Mouse (Mus musculus) retina, postnatal 7 days (tissue): ENCODE data around the gene Pcsk1.

Source experiments
- DNase-seq: peaks from one replicate; pipeline ENCODE4 v3.0.0-alpha.2; 2012; ENCODE audit warnings: low read depth, low spot score

Pcsk1 gene

GRCm38 (mm10) chr13:75089721-75090410 lies at the start of gene Pcsk1:
Gene Pcsk1 (plus strand): TSS chr13:75089826.
- no peak for DNase-seq

- DNase-seq: no peak
Measured at GRCm38 (mm10) chr13:75058818-75059217, 30.8 kb upstream of the Pcsk1 start.

- no peak for DNase-seq
Measured at GRCm38 (mm10) chr13:75063947-75064346, 25.7 kb upstream of the Pcsk1 start.

- no peak for DNase-seq
Measured at GRCm38 (mm10) chr13:75088597-75088996, 1.0 kb upstream of the Pcsk1 start.

- DNase-seq: no peak
Measured at GRCm38 (mm10) chr13:75090411-75090779, 769 bp downstream of the Pcsk1 start.

- no peak for DNase-seq
Measured at GRCm38 (mm10) chr13:75091071-75091470, 1.4 kb downstream of the Pcsk1 start.

- no peak for DNase-seq
Measured at GRCm38 (mm10) chr13:75095487-75095886, 5.9 kb downstream of the Pcsk1 start.

- no peak for DNase-seq
Measured at GRCm38 (mm10) chr13:75113114-75113513, 23.5 kb downstream of the Pcsk1 start.

GRCm38 (mm10) chr13:75114007-75114424 lies 24.4 kb downstream of the Pcsk1 start:
- DNase-seq: no peak

- DNase-seq: no peak
Measured at GRCm38 (mm10) chr13:75114838-75115237, 25.2 kb downstream of the Pcsk1 start.

- no peak for DNase-seq
Measured at GRCm38 (mm10) chr13:75135833-75136232, 46.2 kb downstream of the Pcsk1 start.

- DNase-seq: no peak
Measured at GRCm38 (mm10) chr13:75160661-75161060, 71.0 kb downstream of the Pcsk1 start.

GRCm38 (mm10) chr13:75163408-75163807 lies 73.8 kb downstream of the Pcsk1 start:
- no peak for DNase-seq
